Mouse (Mus musculus): ENCODE data around the gene Aoah. TPM values are rescaled to one million over a fixed set of nuclear protein-coding genes. Genes with fewer than 3 reads are reported as not detected.

Gene Aoah
- polyA plus RNA-seq, 1 experiment = 0.23 TPM

- no peak overlapping the region for H3K27ac ChIP-seq (ENCODE audit: insufficient read depth, low read length)
- TF ChIP-seq POLR2A (IDR thresholded peaks at IDR 0.05; ENCODE audit: low read depth, low read length) (no peak), CTCF (IDR thresholded peaks at IDR 0.05; ENCODE audit: borderline replicate concordance, insufficient read depth, low read length) (no peak)
- no peak overlapping the region for H3K4me3 ChIP-seq (ENCODE audit: insufficient read depth, low read length)
- H3K4me1 ChIP-seq (ENCODE audit: control insufficient read depth, insufficient read depth, low read length) = no peaks in the 10 kb centered on the region
These were observed 169.2 kb downstream of the Aoah start for GRCm38 (mm10) chr13:20963086-20963485.

- no peak overlapping the region for H3K4me3 ChIP-seq (ENCODE audit: insufficient read depth, low read length)
- H3K4me1 ChIP-seq (ENCODE audit: control insufficient read depth, insufficient read depth, low read length) = no peaks in the 10 kb centered on the region
- no peak overlapping the region for H3K27ac ChIP-seq (ENCODE audit: insufficient read depth, low read length)
- TF ChIP-seq POLR2A (IDR thresholded peaks at IDR 0.05; ENCODE audit: low read depth, low read length) = no peak
- no peak for TF ChIP-seq CTCF (IDR thresholded peaks at IDR 0.05; ENCODE audit: borderline replicate concordance, insufficient read depth, low read length)
These were observed 187.6 kb downstream of the Aoah start for GRCm38 (mm10) chr13:20981234-20982230.

- TF ChIP-seq POLR2A (IDR thresholded peaks at IDR 0.05; ENCODE audit: low read depth, low read length) (no peak), CTCF (IDR thresholded peaks at IDR 0.05; ENCODE audit: borderline replicate concordance, insufficient read depth, low read length) (no peak)
- Histone ChIP-seq H3K4me3 (ENCODE audit: insufficient read depth, low read length) (no peak overlapping the region), H3K4me1 (ENCODE audit: control insufficient read depth, insufficient read depth, low read length) (no peaks in the 10 kb centered on the region), H3K27ac (ENCODE audit: insufficient read depth, low read length) (no peak overlapping the region)
These were observed 191.6 kb downstream of the Aoah start for GRCm38 (mm10) chr13:20985510-20985909.

GRCm38 (mm10) chr13:20985961-20986360 lies 192.0 kb downstream of the Aoah start:
- TF ChIP-seq POLR2A (IDR thresholded peaks at IDR 0.05; ENCODE audit: low read depth, low read length) (no peak), CTCF (IDR thresholded peaks at IDR 0.05; ENCODE audit: borderline replicate concordance, insufficient read depth, low read length) (no peak)
- H3K27ac ChIP-seq (ENCODE audit: insufficient read depth, low read length) = no peak overlapping the region
- H3K4me1 ChIP-seq (ENCODE audit: control insufficient read depth, insufficient read depth, low read length) = no peaks in the 10 kb centered on the region
- no peak overlapping the region for H3K4me3 ChIP-seq (ENCODE audit: insufficient read depth, low read length)

- no peak overlapping the region for H3K4me3 ChIP-seq (ENCODE audit: insufficient read depth, low read length)
- no peaks in the 10 kb centered on the region for H3K4me1 ChIP-seq (ENCODE audit: control insufficient read depth, insufficient read depth, low read length)
- no peak for TF ChIP-seq POLR2A (IDR thresholded peaks at IDR 0.05; ENCODE audit: low read depth, low read length)
- TF ChIP-seq CTCF (IDR thresholded peaks at IDR 0.05; ENCODE audit: borderline replicate concordance, insufficient read depth, low read length) = no peak
- no peak overlapping the region for H3K27ac ChIP-seq (ENCODE audit: insufficient read depth, low read length)
These were observed 211.3 kb downstream of the Aoah start for GRCm38 (mm10) chr13:21005238-21005637.

- H3K27ac ChIP-seq (ENCODE audit: insufficient read depth, low read length) = no peak overlapping the region
- TF ChIP-seq POLR2A (IDR thresholded peaks at IDR 0.05; ENCODE audit: low read depth, low read length) (no peak), CTCF (IDR thresholded peaks at IDR 0.05; ENCODE audit: borderline replicate concordance, insufficient read depth, low read length) (no peak)
- no peak overlapping the region for H3K4me3 ChIP-seq (ENCODE audit: insufficient read depth, low read length)
- no peaks in the 10 kb centered on the region for H3K4me1 ChIP-seq (ENCODE audit: control insufficient read depth, insufficient read depth, low read length)
These were observed 211.9 kb downstream of the Aoah start for GRCm38 (mm10) chr13:21005642-21006320.

- Histone ChIP-seq H3K4me1 (ENCODE audit: control insufficient read depth, insufficient read depth, low read length) (no peaks in the 10 kb centered on the region), H3K27ac (ENCODE audit: insufficient read depth, low read length) (no peak overlapping the region), H3K4me3 (ENCODE audit: insufficient read depth, low read length) (no peak overlapping the region)
- no peak for TF ChIP-seq CTCF (IDR thresholded peaks at IDR 0.05; ENCODE audit: borderline replicate concordance, insufficient read depth, low read length)
- TF ChIP-seq POLR2A (IDR thresholded peaks at IDR 0.05; ENCODE audit: low read depth, low read length) = no peak
These were observed 212.4 kb downstream of the Aoah start for GRCm38 (mm10) chr13:21006321-21006653.

GRCm38 (mm10) chr13:21013659-21014058 lies 219.7 kb downstream of the Aoah start:
- Histone ChIP-seq H3K4me1 (ENCODE audit: control insufficient read depth, insufficient read depth, low read length) (no peaks in the 10 kb centered on the region), H3K27ac (ENCODE audit: insufficient read depth, low read length) (no peak overlapping the region), H3K4me3 (ENCODE audit: insufficient read depth, low read length) (no peak overlapping the region)
- no peak for TF ChIP-seq CTCF (IDR thresholded peaks at IDR 0.05; ENCODE audit: borderline replicate concordance, insufficient read depth, low read length)
- no peak for TF ChIP-seq POLR2A (IDR thresholded peaks at IDR 0.05; ENCODE audit: low read depth, low read length)

- no peaks in the 10 kb centered on the region for H3K4me1 ChIP-seq (ENCODE audit: control insufficient read depth, insufficient read depth, low read length)
- TF ChIP-seq POLR2A (IDR thresholded peaks at IDR 0.05; ENCODE audit: low read depth, low read length) = no peak
- no peak for TF ChIP-seq CTCF (IDR thresholded peaks at IDR 0.05; ENCODE audit: borderline replicate concordance, insufficient read depth, low read length)
- no peak overlapping the region for H3K4me3 ChIP-seq (ENCODE audit: insufficient read depth, low read length)
- H3K27ac ChIP-seq (ENCODE audit: insufficient read depth, low read length) = no peak overlapping the region
These were observed 230.9 kb downstream of the Aoah start for GRCm38 (mm10) chr13:21024831-21025230.

- Histone ChIP-seq H3K27ac (ENCODE audit: insufficient read depth, low read length) (no peak overlapping the region), H3K4me1 (ENCODE audit: control insufficient read depth, insufficient read depth, low read length) (no peaks in the 10 kb centered on the region), H3K4me3 (ENCODE audit: insufficient read depth, low read length) (no peak overlapping the region)
- no peak for TF ChIP-seq POLR2A (IDR thresholded peaks at IDR 0.05; ENCODE audit: low read depth, low read length)
- no peak for TF ChIP-seq CTCF (IDR thresholded peaks at IDR 0.05; ENCODE audit: borderline replicate concordance, insufficient read depth, low read length)
These were observed 239.3 kb downstream of the Aoah start for GRCm38 (mm10) chr13:21033176-21033575.

Data from embryonic fibroblast, embryonic 13.5 days (primary cell).